Mouse (Mus musculus) bone marrow, adult 2 months (tissue): ENCODE data around the gene 2310003L06Rik. TPM values are rescaled to one million over a fixed set of nuclear protein-coding genes. Genes with fewer than 3 reads are reported as not detected.

Source experiments
- H3K27ac ChIP-seq: fragments of 200-500 bp; 2 replicates; pipeline ENCODE4 v1.5.1; 2012; ENCODE audit warnings: low read depth, mild to moderate bottlenecking, control low read depth, inconsistent platforms, low read length; ENCODE audit not compliant: control insufficient read depth, poor library complexity, insufficient read depth
- H3K4me1 ChIP-seq: fragments of 200-500 bp; 2 replicates; pipeline ENCODE4 v1.6.1; 2011; ENCODE audit warnings: low read length; ENCODE audit not compliant: control insufficient read depth, insufficient read depth
- H3K4me3 ChIP-seq: fragments of 200-500 bp; replicated peaks from 2 replicates; pipeline ENCODE3; 2011; ENCODE audit warnings: mild to moderate bottlenecking, low read depth, low read length, control low read depth; ENCODE audit not compliant: control insufficient read depth
- CTCF ChIP-seq: fragments of 200-500 bp; IDR thresholded peaks from 2 replicates; pipeline ENCODE4 v1.5.1; 2011; ENCODE audit warnings: low read length, control low read depth; ENCODE audit not compliant: control insufficient read depth, insufficient read depth
- POLR2A ChIP-seq: fragments of 200-500 bp; IDR thresholded peaks from 2 replicates; pipeline ENCODE4 v1.6.1; 2011; ENCODE audit warnings: low read depth, mild to moderate bottlenecking, control low read depth, low read length, borderline replicate concordance; ENCODE audit not compliant: control insufficient read depth
- WGBS: fragments of 180-500 bp; shearing (Covaris S2); methylation state at CpG from one replicate; pipeline ENCODE4 v1.1.7; 2018; 5-methylcytosine and 5-hydroxymethylcytosine counted together
- polyA plus RNA-seq: library from polyadenylated mRNA; stranded (reverse); fragments of >200 nt; gene quantifications from 2 replicates; pipeline ENCODE4 v1.2.4, GENCODE M21; 2011; ENCODE audit warnings: low replicate concordance; ENCODE audit not compliant: missing spikeins, insufficient read depth, insufficient read length

2310003L06Rik gene
- polyA plus RNA-seq = 1.6 TPM in 1 of 2 replicates, not detected in the other

DNA sequence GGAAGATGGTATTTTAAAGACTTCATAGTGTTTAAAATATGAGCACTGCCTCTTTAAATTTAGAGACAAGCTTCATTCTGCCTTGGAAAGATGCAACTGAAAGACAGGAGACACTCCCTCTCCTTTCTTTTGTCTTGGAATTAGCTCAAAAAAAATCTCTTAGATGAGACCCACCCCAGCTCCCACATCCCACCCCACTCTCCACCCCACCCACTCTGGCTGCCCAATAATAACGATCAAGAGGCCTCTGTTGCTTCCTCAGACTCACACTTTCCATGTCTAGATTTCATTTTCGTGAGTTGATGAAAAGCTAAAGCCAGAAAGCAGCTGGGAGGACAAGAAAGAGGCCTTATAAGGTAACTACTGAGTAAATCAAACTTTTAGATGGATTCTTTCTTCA lies at the start of gene 2310003L06Rik, which contains the start of gene Gm28434:
TSS of gene 2310003L06Rik (plus strand) at position 259 of the 400 bp plus-strand sequence.
TSS of gene Gm28434 (plus strand) at position 317 of the 400 bp plus-strand sequence.
- Histone ChIP-seq H3K4me1 (no peaks in the 10 kb centered on the region), H3K4me3 (no peak within 1 kb of the TSS), H3K27ac (no peak within 1 kb of the TSS)
- WGBS = 46% methylated on average over 2 of the region's 2 CpGs
- TF ChIP-seq POLR2A (no peak), CTCF (no peak)

- Histone ChIP-seq H3K4me1 (no peaks in the 10 kb centered on the region), H3K27ac (no peak within 1 kb of the TSS), H3K4me3 (no peak within 1 kb of the TSS)
- no peak for TF ChIP-seq CTCF
- no peak for TF ChIP-seq POLR2A
- 41% methylated on average over 5 of the region's 5 CpGs for WGBS
Measured at GRCm38 (mm10) chr5:87925372-87925771, 43.9 kb upstream of the 2310003L06Rik start, which contains the start of gene Csn3. Csn3 (plus strand) TSS chr5:87925579.

GRCm38 (mm10) chr5:87931603-87932002 lies 37.7 kb upstream of the 2310003L06Rik start:
- H3K27ac ChIP-seq = no peak overlapping the region
- WGBS = 60% methylated on average over 1 of the region's 1 CpGs
- TF ChIP-seq POLR2A (no peak), CTCF (no peak)
- no peak overlapping the region for H3K4me3 ChIP-seq
- no peaks in the 10 kb centered on the region for H3K4me1 ChIP-seq

GRCm38 (mm10) chr5:87940752-87941151 lies 28.5 kb upstream of the 2310003L06Rik start:
- 39% methylated on average over 3 of the region's 3 CpGs for WGBS
- Histone ChIP-seq H3K27ac (no peak overlapping the region), H3K4me3 (no peak overlapping the region), H3K4me1 (no peaks in the 10 kb centered on the region)
- no peak for TF ChIP-seq POLR2A
- no peak for TF ChIP-seq CTCF

DNA sequence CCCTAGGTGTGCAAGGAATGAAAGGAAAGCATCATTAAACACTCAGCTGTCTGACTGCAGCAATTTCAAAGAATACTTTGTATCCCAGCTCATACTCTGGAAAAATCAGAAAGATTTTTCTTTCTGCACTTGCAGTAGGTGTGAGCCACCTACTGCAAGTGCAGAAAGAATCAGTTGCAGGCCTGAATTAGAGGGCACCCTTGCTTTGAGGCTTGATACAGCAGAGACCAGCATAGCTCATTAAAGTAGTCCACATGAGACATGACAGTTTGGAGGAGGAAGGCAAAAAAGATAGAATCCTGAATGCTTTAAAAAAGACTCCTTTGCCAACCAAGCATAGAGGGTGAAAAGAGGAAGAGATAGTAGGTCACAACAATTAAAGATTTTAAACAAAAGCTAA lies 26.7 kb upstream of the 2310003L06Rik start:
- no peak overlapping the region for H3K27ac ChIP-seq
- no peak overlapping the region for H3K4me3 ChIP-seq
- no peaks in the 10 kb centered on the region for H3K4me1 ChIP-seq
- no peak for TF ChIP-seq CTCF
- TF ChIP-seq POLR2A = no peak

- H3K27ac ChIP-seq = no peak overlapping the region
- no peaks in the 10 kb centered on the region for H3K4me1 ChIP-seq
- no peak overlapping the region for H3K4me3 ChIP-seq
- no peak for TF ChIP-seq POLR2A
- TF ChIP-seq CTCF = no peak
Measured at GRCm38 (mm10) chr5:87951836-87952235, 17.4 kb upstream of the 2310003L06Rik start.

DNA sequence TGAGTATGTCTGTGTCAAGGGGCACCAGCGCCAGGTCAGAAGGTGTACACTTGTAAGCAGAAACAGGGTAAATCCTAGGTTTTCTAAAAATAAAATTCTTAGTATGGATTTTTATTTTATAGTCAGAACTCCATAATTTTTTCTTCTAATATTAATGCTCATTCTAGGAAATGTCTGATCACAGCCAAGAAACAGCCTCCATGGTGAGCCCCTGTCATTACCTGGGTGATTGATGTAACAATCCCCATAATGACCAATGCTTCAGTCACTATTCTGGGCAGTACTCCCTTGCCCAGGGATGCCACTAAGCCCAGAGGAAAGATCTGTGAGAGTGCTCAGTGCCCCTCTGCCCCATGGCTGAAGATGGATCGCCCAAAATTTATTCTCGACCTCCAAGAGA lies 9.9 kb downstream of the 2310003L06Rik start, which contains the start of gene Cabs1:
TSS of gene Cabs1 (plus strand) at position 301 of the 400 bp plus-strand sequence.
- no peak within 1 kb of the TSS for H3K4me3 ChIP-seq
- H3K27ac ChIP-seq = no peak within 1 kb of the TSS
- no peaks in the 10 kb centered on the region for H3K4me1 ChIP-seq
- 81% methylated on average over 3 of the region's 3 CpGs for WGBS
- no peak for TF ChIP-seq CTCF
- no peak for TF ChIP-seq POLR2A

GRCm38 (mm10) chr5:87982468-87983214 lies 13.4 kb downstream of the 2310003L06Rik start:
- H3K27ac ChIP-seq = no peak overlapping the region
- WGBS = 45% methylated on average over 3 of the region's 3 CpGs
- H3K4me1 ChIP-seq = no peaks in the 10 kb centered on the region
- H3K4me3 ChIP-seq = no peak overlapping the region
- no peak for TF ChIP-seq POLR2A
- no peak for TF ChIP-seq CTCF
